Mouse (Mus musculus) neutrophil, adult 59 days (primary cell): ENCODE data around the gene Ttll1. TPM values are rescaled to one million over a fixed set of nuclear protein-coding genes. Genes with fewer than 3 reads are reported as not detected.

Experiments used
- total RNA-seq, 2 experiments: library from RNA; stranded (reverse); gene quantifications; 1 replicate in 1 of 2; 2 replicates in 1 of 2; pipeline ENCODE4 v1.2.4; 2023

The Ttll1 gene
- 1 to 10 TPM; 5.0 to 5.2 TPM for total RNA-seq

GRCm38 (mm10) chr15:83510805-83511405 is at the start of gene Ttll1:
TSS of gene Ttll1 (minus strand) at chr15:83510893.

GRCm38 (mm10) chr15:83526424-83527091 is 15.9 kb upstream of the Ttll1 start, which contains the start of gene Bik:
TSS of gene Bik (plus strand) at chr15:83526862.

DNA sequence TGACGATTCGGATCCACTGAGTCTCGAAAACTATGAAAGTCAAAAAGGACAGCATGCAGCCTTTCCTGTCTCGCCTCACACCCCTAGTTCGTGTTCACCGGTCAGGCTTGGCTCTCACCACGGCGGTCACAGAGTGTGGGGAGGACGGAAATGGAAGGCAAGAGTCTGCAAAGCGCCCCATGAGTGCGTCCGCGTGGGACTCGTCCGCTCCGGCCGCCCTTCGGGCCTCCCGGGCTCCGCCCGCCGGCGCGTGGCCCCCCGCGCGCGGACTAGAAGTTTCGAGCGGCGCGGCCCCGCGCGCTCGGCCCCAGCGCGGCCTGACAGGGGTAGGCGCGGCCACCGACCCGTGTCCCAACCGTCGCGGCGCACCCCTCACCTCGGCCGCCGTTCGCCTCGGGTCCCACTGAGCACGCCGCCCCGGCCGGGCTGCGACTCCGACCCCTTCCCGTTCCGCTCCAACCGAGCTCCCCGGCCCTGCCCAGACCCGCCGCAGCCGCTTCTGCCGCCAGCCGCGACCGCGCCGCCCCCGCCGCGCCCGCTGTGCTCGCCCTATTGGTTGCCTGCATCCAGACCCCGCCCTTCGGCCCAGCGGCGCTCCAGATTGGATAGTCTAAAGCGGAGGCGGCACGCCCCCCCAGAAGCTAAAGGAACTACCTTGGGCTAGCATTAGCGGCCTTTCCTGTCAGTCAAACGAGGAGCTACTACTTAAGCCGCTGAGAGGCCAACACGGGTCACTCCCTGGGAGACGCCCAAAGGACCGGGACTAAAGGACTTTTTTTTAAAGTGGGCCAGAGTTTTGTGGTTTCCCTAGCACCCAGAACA is 46.4 kb downstream of the Ttll1 start, which contains the start of gene Pacsin2:
Gene Pacsin2, minus strand, starts transcription at position 524 of the 822 bp plus-strand sequence.

Other genes starting within 250 kb of the Ttll1 start
- gene Arfgap3, start 160.6 kb downstream of the Ttll1 start, total RNA-seq, result 10 to 100 TPM; 11.7 to 15.7 TPM
- 100 to 1,000 TPM; 112 to 116 TPM for gene Pacsin2, start 46.3 kb downstream of the Ttll1 start, total RNA-seq
- gene Bik, start 16.0 kb upstream of the Ttll1 start, total RNA-seq, result not detected
- gene Tspo, start 52.7 kb upstream of the Ttll1 start, total RNA-seq, result 100 to 1,000 TPM; 246 to 252 TPM
- gene Mcat, start 52.9 kb upstream of the Ttll1 start, total RNA-seq, result 1 to 10 TPM; 7.0 to 8.0 TPM
- gene Ttll12, start 84.3 kb upstream of the Ttll1 start, total RNA-seq, result 1 to 10 TPM; 5.4 to 7.4 TPM
- not detected for gene Scube1, start 214.1 kb upstream of the Ttll1 start, total RNA-seq